Mouse (Mus musculus) lung, postnatal 10 days (tissue): Measurements from ENCODE around the gene Ccdc40.
"Not testable (repeated sequence)": the region's sequence is repeated elsewhere in the genome, so short reads cannot be mapped to it uniquely, and the experiment has no call there.

Source experiments
- DNase-seq: peaks from one replicate; pipeline ENCODE4 v3.0.0; 2021

Gene Ccdc40

DNA sequence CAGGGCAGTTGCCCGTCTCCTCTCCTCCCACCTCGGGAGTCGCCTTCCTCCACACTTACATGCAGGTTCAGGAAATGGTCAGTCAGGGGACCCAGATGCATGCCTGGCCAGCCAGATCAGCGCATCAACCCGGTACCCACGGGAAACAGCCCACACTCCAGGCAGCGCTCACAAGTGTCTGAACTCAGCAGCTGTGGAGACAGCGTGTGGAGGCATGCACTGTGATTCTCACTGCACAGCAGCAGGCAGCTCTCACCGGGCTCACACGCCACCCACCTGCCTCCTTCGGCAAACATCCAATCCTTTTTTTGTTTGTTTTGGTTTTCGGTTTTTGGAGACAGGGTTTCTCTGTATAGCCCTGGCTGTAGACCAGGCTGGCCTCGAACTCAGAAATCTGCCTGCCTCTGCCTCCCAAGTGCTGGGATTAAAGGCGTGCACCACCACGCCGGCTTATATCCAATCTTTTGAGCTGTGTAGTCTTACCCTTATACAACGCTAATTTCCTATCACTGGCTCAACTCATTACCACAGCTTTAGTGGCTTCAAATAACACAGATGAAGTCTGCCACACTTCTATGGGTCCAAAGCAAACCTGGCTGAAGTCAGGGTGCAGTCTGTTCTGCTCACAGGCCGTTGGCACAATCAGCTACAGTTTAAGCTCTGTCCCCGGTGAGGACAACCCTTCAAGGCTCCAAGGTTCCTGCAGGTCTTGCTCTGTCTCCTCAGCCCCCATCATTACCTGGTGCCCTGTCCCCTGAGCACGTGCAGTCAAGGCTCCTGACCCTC lies 59.0 kb downstream of the Ccdc40 start:
- no peak for DNase-seq

GRCm38 (mm10) chr11:119292861-119293260 lies 64.5 kb downstream of the Ccdc40 start:
- DNase-seq = not testable (repeated sequence)

DNA sequence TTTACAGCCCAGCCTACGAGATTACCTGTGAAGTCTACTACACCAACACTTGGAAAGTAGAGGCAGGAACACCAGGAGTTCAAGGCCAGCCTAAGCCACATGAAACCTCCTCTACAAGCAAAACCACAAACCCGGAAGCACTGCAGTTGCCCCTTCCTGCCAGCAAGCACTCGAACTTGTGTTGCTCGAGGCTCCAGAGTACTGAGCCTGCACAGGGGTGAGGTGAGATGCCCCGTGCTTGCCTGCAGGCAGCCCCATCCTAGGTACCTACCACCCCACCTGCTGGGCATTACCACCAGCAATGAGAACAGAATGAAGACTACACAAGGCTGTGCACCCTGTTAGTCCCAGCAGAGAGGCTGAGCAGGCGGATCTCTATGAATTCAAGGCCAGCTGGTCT lies 69.6 kb downstream of the Ccdc40 start:
- DNase-seq = no peak

DNA sequence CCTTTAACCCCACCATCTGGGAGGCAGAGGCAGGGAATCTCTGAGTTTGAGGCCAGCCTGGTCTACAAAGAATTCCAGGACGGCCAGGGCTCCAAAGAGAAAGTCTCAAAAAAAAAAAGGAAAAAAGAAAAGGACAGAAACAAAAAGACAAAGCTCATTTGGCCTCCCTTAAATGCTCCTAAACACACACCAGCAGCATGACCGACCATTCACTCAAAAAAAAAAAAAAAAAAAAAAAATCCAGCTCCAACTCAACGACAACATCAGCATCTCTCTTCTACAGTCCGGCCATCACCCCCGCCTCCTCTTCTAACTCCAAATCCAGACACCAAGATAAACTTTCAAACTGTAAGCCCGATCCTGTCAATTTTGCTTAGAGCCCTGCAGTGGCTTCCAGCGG lies 70.5 kb downstream of the Ccdc40 start:
- DNase-seq = no peak

DNA sequence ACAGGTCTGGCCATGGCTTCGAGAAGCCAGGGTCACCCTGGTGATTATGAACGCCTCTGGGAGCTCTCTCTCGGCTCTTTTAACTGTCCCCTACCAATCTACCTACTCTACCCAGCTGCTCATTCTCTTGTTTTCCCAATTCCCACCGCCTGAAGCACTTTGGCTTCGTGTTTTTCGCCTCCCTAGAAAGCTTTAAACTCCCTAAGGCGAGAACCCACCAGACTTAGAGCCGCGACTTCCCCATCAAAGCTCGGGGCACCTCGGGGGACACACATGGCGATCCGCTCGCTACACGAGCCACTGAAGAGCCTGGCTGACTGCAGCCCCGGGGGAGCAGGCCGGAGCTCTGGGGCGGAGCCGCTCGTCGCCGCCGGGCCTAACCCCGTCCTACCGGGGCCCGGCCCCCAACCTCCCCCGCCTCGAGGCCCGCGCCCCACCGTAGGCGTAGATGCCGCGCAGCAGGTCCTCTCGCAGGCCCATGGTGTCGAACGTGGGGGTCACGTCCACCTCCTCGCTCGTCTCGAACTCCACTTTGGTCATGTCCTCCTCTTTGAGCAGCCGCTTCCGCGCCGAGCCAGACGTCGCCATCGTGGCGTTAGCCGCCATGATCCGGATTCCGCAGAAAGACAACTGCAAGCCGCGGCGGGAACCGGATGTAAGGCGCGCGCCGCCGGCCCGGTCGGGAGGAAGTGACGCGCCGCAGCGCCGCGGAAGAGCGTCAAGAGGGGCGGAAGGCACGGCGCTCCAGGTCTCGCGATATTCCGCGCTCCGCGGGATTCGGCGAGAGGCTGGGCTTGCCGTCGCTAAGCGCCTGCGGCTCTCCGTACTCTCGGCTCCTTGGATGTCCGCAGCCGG lies 71.2 kb downstream of the Ccdc40 start, which contains the start of gene Eif4a3:
Gene Eif4a3, minus strand, starts transcription at position 699 of the 855 bp plus-strand sequence.
- DNase-seq = peak; percentile 96

DNA sequence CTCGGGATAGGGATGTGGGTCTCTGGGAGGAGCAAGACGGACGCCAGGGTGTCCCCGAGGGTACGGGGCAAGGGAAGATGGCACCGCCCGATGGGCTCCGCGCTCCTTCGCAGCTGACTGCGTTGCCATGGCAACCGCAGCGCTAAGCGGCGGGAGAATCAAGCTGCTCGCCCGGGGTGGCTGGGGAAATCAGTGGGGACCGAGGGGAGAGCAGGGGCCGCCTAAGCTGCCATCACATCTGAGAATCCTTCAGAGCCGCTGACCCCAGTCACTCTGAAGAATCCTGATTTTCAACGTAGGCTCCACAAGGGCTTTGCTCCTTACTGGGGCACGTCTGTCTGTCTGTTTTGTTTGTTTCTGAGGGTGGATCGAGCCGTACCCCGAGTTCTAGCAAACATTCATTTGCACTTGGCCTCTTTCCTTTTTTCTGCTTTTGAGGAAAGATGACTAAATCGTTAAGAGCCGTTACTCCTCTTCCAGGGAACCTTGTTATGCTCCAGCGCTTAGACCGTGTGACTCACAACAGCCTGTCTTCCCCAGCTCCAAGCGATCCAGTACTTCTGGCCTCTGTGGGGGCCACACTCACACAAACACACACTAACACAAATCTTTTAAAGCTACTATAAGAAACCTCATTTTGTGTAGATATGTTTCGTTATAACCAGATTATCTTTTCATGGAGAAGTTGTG lies 72.0 kb downstream of the Ccdc40 start:
- no peak for DNase-seq

- no peak for DNase-seq
Measured at GRCm38 (mm10) chr11:119300986-119301385, 72.6 kb downstream of the Ccdc40 start.

DNA sequence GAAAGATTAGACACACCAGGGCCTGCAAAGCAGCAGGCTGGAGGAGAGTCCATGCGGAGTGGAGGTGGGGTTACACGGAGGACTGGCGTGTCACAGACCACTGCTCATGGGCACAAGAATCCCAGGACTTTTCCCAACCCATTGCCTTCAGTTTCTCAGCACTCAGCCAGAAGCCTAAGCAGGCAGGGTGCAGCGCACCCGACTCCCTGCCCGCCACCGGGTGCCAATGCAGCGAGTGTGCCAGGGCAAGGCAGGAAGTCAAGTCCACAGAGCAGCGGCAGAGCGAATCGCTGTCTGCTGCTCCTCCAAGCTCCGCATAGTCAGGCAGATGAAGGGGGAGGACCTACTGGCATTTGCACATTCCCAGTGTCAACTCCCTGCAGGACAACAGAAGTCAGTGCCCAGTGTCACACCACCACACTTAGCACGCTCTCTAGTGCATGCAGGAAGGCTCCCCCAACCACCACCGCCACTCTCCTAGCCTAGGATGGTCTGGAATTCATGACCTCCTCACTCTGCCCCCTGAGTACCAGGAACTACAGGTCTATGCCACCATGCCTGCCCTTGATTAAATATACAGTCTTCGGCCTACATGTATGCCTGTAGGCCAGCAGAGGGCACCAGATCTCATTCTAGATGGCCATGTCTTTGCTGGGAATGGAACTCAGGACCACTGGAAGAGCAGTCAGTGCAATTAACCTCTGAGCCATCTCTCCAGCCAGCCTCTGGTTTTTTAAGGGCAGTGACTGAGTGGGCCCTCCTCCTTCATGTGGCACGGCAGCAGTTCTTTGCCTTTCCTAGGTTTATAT lies 76.7 kb downstream of the Ccdc40 start:
- peak; percentile 60 for DNase-seq

GRCm38 (mm10) chr11:119306762-119307657 lies 78.6 kb downstream of the Ccdc40 start:
- DNase-seq = no peak

DNA sequence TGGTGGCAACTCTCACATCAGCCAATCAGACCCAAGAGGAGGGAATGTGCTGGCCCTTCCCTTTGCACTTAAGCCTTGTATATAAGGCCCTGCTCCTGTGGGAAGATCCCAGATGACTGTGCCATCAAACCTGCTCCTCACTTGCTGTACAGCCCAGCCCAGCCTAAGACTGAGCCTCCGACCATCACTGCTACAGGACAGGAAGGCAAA lies 79.2 kb downstream of the Ccdc40 start, which contains the start of gene Card14:
Gene Card14, plus strand, starts transcription at position 111 of the 210 bp plus-strand sequence.
- DNase-seq = no peak

DNA sequence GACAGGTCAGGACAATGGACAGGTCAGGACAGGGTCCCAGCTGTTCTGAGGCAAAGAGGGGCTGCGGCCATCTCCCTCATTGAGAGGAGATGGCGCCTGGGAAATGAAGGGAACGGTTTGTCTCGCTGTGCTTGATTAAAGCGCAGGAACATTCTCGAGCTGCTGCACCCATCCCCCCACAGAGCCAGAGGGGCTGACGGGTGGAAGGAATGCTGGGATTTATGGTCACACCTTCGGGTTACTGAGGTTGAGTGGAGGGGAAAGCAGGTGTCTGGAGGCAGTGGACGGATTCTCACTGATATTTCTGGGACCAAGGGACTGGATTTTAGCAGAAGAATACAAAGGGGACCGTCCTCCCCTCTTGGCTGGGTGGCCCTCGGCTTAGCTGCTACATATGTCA lies 79.5 kb downstream of the Ccdc40 start:
- peak; percentile 76 for DNase-seq

DNA sequence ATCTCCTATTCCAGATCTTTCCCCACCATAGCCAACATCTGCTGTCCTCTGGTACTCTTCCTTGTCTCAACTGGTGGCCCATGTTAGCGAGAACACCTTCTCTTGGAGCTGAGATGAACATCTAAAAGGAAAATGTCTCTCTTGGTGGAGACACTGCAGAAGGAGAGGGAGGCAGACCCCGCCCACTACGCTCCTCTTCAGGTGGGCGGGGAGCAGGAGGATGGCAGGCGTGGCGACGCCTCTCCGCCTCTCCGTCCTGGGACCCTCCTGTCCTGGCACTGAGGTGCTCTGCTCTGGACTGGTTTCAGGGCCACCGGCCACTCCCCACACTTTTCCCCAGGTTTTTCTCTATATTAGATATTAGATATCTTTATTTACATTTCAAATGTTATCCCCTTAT lies 82.2 kb downstream of the Ccdc40 start:
- no peak for DNase-seq

DNA sequence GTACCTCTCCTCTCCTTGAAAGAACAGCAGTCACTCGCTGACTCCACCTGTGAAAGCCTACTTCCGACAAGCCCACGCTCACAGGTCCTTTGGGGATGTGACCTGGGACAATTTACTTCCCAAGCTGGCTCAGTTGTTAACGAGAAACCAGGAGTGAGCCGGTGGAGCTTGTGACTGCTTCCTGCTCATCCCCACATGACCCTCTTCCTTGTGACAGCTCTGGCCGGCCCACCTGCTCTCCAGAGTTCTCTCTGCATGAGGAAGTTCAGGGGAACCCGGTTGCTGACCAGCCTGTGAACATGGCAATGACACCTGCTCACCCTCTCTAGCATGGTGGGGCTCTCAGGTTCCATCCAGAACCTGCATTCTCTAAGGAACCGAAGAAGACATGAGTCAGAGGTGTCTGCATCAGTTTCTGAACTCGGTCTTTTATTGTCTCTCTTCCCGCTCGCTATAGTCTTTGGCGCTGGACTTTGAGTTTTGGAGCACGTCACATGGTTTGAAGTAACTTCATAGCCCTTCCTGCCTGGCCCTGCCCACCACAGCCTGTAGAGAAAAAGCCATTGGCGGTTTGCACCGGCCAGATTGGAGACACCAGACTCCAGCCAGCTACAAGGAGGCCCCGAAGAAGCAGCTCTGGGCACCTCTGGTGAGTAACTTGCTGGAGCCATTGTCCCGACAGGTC lies 86.0 kb downstream of the Ccdc40 start:
- DNase-seq = no peak
